Mouse (Mus musculus) intestine, embryonic 15.5 days (tissue): ENCODE measurements at regions not wholly inside any gene's neighbourhood (a gene's known extent, or its start where the extent isn't known, plus 50 kb on each side); places are given as distances from the start of the nearest gene placed in this dataset.

Experiments used
- ATAC-seq: fragments of 200-750 bp; cut with Nextera tagmentation; 2 replicates; pipeline ENCODE4 v1.8.0; 2017; ENCODE audit warnings: moderate TSS enrichment, moderate library complexity
- H3K27ac ChIP-seq: fragments of 300-500 bp; sonication (generic); 2 replicates; pipeline ENCODE4 v1.5.1; 2015; ENCODE audit warnings: mild to moderate bottlenecking, inconsistent platforms
- H3K27me3 ChIP-seq: fragments of 300-500 bp; sonication (generic); replicated peaks from 2 replicates; pipeline ENCODE4 v1.6.1; 2015; ENCODE audit warnings: inconsistent platforms
- H3K36me3 ChIP-seq: fragments of 300-500 bp; sonication (generic); 2 replicates; pipeline ENCODE4 v1.6.1; 2015; ENCODE audit warnings: inconsistent platforms
- H3K4me1 ChIP-seq: fragments of 300-500 bp; sonication (generic); replicated peaks from 2 replicates; pipeline ENCODE4 v1.6.1; 2015; ENCODE audit warnings: inconsistent platforms
- H3K4me2 ChIP-seq: fragments of 300-500 bp; sonication (generic); replicated peaks from 2 replicates; pipeline ENCODE4 v1.6.1; 2015; ENCODE audit warnings: mild to moderate bottlenecking, inconsistent platforms
- H3K4me3 ChIP-seq: fragments of 300-500 bp; sonication (generic); replicated peaks from 2 replicates; pipeline ENCODE4 v1.5.1; 2015; ENCODE audit warnings: inconsistent platforms
- H3K9ac ChIP-seq: fragments of 300-500 bp; sonication (generic); 2 replicates; pipeline ENCODE4 v1.6.1; 2015; ENCODE audit warnings: inconsistent platforms
- H3K9me3 ChIP-seq: fragments of 300-500 bp; sonication (generic); 2 replicates; pipeline ENCODE4 v1.6.1; 2016; ENCODE audit warnings: inconsistent platforms
- WGBS: fragments of 180-500 bp; shearing (Covaris S2); methylation state at CpG from one replicate; pipeline ENCODE4 v1.1.7; 2015; 5-methylcytosine and 5-hydroxymethylcytosine counted together

DNA sequence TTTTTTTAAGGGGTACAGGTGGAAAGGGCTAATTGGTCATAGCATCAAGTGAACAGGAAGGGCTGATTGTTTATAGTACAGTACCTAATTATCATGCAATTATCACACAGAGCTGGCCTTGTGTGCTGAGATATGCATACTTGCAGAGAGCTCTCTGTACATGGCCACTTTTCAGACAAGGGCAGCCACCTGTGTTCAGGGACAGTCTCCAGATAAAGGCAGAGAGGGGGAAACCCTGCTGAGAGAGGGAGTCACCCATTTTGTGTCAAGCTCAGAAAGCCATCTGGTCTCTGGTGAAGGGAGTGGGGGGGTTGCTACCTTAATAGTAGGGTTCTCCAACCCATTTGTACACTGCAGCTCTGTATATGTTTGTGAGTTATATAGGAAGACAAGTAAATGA, 127.5 kb upstream of the Sphkap start:
- no peaks in the 10 kb centered on the region for H3K4me1 ChIP-seq
- ATAC-seq, result no peak
- no peaks in the 10 kb centered on the region for H3K36me3 ChIP-seq
- H3K4me2 ChIP-seq, result no peak overlapping the region
- H3K9ac ChIP-seq, result no peak overlapping the region
- H3K9me3 ChIP-seq, result no peaks in the 10 kb centered on the region
- H3K27me3 ChIP-seq, result no peaks in the 10 kb centered on the region
- H3K27ac ChIP-seq, result no peak overlapping the region
- no peak overlapping the region for H3K4me3 ChIP-seq

DNA sequence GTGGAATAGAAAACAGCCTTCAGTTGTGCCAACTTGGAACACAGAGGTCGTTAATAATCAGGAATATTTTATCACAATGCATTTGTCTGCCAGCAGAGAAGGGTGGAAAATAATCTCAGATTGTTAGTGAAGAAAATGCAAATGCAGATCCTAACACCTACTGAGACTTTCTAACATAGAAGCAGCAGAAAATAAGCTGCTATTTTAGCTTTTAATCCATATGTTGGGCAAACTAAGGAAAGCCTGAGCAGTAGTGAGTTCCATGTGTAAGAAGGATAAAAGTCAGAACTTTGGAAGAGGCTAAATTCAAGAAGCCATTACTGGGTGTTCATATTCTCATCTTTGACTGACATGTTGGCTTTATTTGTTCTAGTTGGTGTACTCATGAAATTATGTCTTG, 119.8 kb upstream of the Sphkap start:
- Histone ChIP-seq H3K4me3 (no peak overlapping the region), H3K27ac (no peak overlapping the region), H3K36me3 (no peaks in the 10 kb centered on the region), H3K4me2 (no peak overlapping the region), H3K9ac (no peak overlapping the region), H3K27me3 (no peaks in the 10 kb centered on the region), H3K9me3 (no peaks in the 10 kb centered on the region), H3K4me1 (no peaks in the 10 kb centered on the region)
- no peak for ATAC-seq
- WGBS, result 56% methylated on average over 1 of the region's 1 CpGs

DNA sequence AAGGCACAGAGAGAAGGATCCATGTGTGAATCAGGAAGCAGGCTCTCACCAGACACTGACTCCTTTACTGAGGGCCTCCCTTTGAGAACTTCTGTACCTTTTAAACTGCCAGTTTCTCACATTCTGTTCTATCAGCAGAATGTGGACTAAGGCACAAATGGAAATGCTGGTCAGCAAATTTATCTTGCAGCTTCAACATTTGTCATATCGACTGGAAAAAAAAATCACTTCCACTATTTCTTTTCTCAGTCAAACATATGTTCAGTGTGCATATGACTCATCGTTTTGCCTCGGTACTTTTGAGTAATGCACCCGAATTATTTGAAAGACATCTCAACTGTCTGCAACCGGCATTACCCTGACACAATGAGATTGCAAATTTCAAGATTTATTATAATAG, 101.4 kb upstream of the Sphkap start:
- H3K4me1 ChIP-seq, result no peaks in the 10 kb centered on the region
- WGBS, result 77% methylated on average over 5 of the region's 5 CpGs
- H3K4me3 ChIP-seq, result no peak overlapping the region
- no peaks in the 10 kb centered on the region for H3K36me3 ChIP-seq
- no peak overlapping the region for H3K27ac ChIP-seq
- ATAC-seq, result no peak
- H3K9ac ChIP-seq, result no peak overlapping the region
- H3K27me3 ChIP-seq, result no peaks in the 10 kb centered on the region
- H3K4me2 ChIP-seq, result no peak overlapping the region
- no peaks in the 10 kb centered on the region for H3K9me3 ChIP-seq

DNA sequence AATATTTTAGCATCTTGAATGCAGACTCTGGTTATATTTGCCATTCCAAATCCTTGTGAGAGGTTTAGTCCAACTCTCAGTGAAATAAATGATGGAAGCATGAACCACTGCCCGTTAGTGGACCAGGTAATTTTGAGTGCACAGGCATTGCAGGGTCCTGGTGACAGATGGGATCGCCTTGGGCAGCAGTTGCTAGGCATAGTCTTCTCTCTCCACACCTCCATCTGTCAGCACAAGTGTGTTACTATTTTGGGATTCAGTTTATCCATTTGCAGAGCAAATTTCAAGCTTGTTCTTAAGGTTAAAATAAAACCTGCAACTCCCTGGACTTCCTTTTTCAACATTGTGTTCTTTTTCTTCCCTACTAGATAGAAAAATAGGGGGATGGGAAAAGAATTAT, 97.4 kb upstream of the Sphkap start:
- Histone ChIP-seq H3K4me2 (no peak overlapping the region), H3K9ac (no peak overlapping the region), H3K9me3 (no peaks in the 10 kb centered on the region), H3K4me1 (no peaks in the 10 kb centered on the region), H3K27ac (no peak overlapping the region), H3K36me3 (no peaks in the 10 kb centered on the region), H3K4me3 (no peak overlapping the region), H3K27me3 (no peaks in the 10 kb centered on the region)
- no peak for ATAC-seq
- 73% methylated on average over 2 of the region's 2 CpGs for WGBS

DNA sequence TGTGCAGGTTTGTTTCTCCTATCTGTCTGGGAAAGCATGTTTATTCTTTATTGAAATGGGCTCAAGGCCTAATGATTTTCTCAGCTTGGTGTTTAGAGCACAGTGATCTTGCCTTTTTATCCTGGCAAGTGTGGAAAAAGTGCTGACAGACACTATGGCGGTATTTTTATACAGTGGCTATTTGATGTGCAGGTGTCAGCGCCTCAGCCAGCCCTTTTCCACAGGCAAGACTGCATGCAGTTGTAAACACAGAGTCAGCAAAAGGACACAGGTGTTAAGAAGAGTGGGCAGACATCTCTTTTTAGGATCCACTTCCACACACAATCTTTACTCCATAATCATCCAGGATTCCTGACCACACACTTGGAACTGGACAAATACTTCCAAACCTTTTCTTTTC, 88.9 kb upstream of the Sphkap start:
- H3K4me3 ChIP-seq, result no peak overlapping the region
- WGBS, result 65% methylated on average over 2 of the region's 2 CpGs
- H3K9ac ChIP-seq, result no peak overlapping the region
- H3K9me3 ChIP-seq, result no peaks in the 10 kb centered on the region
- no peaks in the 10 kb centered on the region for H3K27me3 ChIP-seq
- H3K4me2 ChIP-seq, result no peak overlapping the region
- no peaks in the 10 kb centered on the region for H3K36me3 ChIP-seq
- H3K4me1 ChIP-seq, result no peaks in the 10 kb centered on the region
- no peak overlapping the region for H3K27ac ChIP-seq
- ATAC-seq, result no peak

DNA sequence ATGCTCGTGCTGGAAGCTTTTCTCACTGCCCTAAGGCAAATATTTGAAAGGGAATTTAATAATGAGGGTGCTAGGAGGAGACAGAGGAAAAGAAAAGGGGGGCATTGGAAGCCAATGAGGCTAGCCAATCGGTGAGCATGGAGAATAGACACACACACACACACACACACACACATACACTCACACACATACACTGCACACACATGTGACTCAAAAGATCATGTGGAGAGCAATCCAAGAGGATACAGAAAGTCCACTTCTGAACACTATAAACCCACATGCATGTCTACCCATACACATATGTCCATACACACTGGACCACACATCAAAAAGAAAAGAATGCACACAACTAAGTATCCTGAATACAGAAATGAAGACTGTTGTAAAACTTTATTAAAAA, 88.4 kb upstream of the Sphkap start:
- Histone ChIP-seq H3K4me3 (no peak overlapping the region), H3K27me3 (no peaks in the 10 kb centered on the region), H3K4me2 (no peak overlapping the region), H3K4me1 (no peaks in the 10 kb centered on the region), H3K27ac (no peak overlapping the region), H3K9ac (no peak overlapping the region), H3K9me3 (no peaks in the 10 kb centered on the region), H3K36me3 (no peaks in the 10 kb centered on the region)
- WGBS, result 41% methylated on average over 2 of the region's 2 CpGs
- ATAC-seq, result no peak

DNA sequence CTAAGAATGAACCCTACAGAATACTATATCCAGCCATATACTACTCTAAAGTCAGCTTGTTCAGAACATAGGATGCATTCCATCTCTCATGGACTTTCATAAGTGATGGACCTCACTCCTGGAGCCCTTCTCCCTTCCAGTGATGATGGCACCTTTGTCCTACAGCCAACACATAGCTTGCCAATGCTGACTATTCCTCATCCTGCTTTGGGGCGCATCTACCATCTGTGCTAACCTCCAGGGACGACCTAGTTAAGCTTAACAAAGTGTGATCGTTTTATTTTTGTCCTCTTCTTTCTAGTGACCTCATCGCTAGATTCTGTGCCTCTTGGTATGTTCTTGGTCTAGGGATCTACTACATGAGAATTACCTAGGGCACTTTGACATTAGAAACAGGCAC, 87.0 kb upstream of the Sphkap start:
- Histone ChIP-seq H3K36me3 (no peaks in the 10 kb centered on the region), H3K4me1 (no peaks in the 10 kb centered on the region)
- no peak for ATAC-seq

DNA sequence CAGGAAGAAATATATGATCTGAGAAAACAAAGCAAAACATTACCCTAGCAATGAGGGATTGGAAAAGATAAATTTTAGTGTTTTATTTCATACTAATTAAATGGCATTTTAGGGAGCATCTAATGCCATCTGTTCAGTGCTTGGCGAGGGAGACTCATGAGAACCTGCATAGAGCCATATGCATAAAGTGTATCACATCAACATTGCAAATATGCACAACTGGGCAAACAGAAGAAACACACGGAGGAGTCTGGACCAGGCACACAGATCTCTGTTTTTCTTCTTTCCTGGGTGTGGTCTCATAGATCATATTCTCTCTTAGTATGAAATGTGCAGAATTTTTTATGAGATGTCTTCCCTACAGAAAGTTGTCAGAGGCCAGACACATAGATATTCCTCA, 71.1 kb upstream of the Sphkap start:
- Histone ChIP-seq H3K4me2 (no peak overlapping the region), H3K9me3 (no peaks in the 10 kb centered on the region), H3K4me3 (no peak overlapping the region), H3K9ac (no peak overlapping the region), H3K4me1 (no peaks in the 10 kb centered on the region), H3K27ac (no peak overlapping the region), H3K27me3 (no peaks in the 10 kb centered on the region), H3K36me3 (no peaks in the 10 kb centered on the region)
- ATAC-seq, result no peak
- 66% methylated on average over 2 of the region's 2 CpGs for WGBS

More for the DNA sequence above, 87.0 kb upstream of the Sphkap start:
- Histone ChIP-seq H3K27me3 (no peaks in the 10 kb centered on the region), H3K9ac (no peak overlapping the region), H3K9me3 (no peaks in the 10 kb centered on the region), H3K27ac (no peak overlapping the region), H3K4me2 (no peak overlapping the region), H3K4me3 (no peak overlapping the region)
- WGBS, result 76% methylated on average over 4 of the region's 4 CpGs
